Mouse (Mus musculus): ENCODE measurements at regions not wholly inside any gene's neighbourhood (a gene's known extent, or its start where the extent isn't known, plus 50 kb on each side); places are given as distances from the start of the nearest gene placed in this dataset.
"Not testable (repeated sequence)": the region's sequence is repeated elsewhere in the genome, so short reads cannot be mapped to it uniquely, and the experiment has no call there.

DNA sequence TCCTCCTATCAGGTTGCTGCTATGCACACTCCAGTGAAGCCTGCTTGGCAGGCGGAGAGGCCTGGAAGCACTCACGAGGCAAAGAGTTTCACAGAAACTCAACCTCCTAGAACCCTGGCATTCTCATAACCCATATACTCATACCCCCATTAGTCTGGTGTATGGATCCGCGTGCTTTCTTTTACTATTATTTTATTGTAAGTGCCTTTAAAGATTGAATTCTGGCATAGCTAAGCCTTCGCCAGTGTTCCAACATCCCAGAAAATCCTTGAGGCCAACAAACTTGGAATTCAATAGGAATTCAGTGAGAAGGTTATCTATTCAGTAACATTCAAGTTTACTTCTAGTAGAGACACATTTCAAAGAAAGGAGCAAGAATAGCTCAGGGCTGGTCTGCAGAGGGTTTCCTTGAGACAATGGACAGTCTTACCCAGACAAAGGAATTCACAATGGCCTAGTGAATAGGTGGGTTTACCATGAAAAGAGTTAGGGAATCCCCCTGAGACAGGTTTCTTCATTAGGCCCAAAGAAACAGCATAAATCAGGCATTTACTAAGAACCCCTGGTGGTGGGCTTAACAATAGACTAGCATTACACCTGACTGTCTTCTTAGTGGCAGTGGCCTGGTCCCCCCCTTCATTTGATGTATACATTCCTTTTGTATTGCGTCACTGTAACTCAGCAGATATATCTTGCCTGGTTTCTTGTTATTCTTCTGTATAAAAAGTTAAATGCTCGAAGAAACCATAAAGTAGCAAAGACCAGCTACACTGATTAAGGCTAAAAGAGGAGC lies 80.8 kb upstream of the Gm15446 start:
- not testable (repeated sequence) for DNase-seq (ENCODE audit: low read depth, low spot score)

DNA sequence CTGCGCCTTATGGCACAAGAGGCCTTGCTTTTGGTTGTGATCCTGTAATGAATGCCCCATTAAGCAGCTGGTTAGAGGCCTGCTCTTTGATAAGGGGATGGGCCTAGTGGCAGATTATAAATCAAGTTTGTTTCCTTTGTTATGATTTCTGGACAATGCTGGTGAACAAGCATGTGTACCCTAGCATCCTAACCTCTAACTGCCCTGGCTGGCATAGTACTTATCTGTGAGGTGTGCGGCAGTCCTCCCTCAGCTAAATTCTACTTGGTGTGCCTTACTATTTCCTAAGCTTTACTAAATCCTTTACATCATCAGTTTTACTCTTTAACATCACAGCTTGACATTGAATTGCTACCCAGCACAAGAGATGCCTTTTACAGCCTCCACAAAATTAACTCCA lies 79.0 kb upstream of the Gm15446 start:
- not testable (repeated sequence) for DNase-seq (ENCODE audit: low read depth, low spot score)

DNA sequence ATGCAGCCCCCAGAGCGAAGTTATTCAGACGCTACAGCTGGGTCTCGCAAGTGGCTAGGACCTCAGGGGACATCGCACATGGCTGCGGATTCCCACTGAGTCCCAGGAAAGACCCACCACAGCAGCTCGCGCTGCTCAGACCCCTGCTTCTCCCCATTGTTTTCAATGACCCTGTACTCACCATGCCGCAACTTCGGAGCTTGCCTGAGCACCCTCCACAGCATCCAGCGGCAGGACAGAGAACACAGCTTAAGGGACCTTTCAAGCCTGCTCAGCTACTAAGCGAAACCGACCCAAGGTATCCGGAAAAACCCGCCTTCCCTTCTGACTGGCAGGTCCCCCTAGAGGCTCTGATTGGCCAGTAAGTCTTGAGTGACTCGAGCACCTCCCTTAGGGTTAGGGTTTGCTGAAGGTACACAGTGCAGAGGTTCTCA lies 78.4 kb upstream of the Gm15446 start:
- DNase-seq (ENCODE audit: low read depth, low spot score): no peak

- DNase-seq (ENCODE audit: low read depth, low spot score): not testable (repeated sequence)
Observed at GRCm38 (mm10) chr5:109851225-109851624, 72.0 kb upstream of the Gm15446 start.

- no peak for DNase-seq (ENCODE audit: low read depth, low spot score)
Observed at GRCm38 (mm10) chr5:109860402-109860801, 62.8 kb upstream of the Gm15446 start.

- DNase-seq (ENCODE audit: low read depth, low spot score): not testable (repeated sequence)
Observed at GRCm38 (mm10) chr5:109864517-109864916, 58.7 kb upstream of the Gm15446 start.

- DNase-seq (ENCODE audit: low read depth, low spot score): no peak
Observed at GRCm38 (mm10) chr5:109865628-109866027, 57.6 kb upstream of the Gm15446 start.

- DNase-seq (ENCODE audit: low read depth, low spot score): peak; percentile 68
Observed at GRCm38 (mm10) chr5:109866337-109867126, 56.7 kb upstream of the Gm15446 start.

DNA sequence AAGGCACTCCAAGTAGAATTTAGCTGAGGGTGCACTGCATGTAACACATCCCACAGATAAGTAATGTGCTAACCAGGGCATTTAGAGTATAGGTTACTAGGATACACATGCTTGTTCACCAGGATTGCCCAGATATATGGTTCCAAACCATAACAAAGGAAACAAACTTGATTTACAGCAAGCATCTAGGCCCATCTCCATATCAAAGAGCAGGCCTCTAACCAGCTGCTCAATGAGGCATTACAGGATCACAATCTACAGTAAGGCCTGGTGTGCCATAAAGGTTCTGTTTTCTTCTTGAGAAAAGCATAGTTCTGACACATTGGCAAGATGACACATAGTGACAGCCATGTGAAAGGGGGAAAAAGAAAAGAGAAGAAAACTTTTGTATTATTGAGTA lies 56.0 kb upstream of the Gm15446 start:
- not testable (repeated sequence) for DNase-seq (ENCODE audit: low read depth, low spot score)

All from c-Kit-negative CD71-positive TER-119-positive erythroid progenitor cells, embryonic 14.5 days (primary cell).